Mouse (Mus musculus) kidney, embryonic 16.5 days (tissue): ENCODE results near the gene Arhgap25. TPM values are rescaled to one million over a fixed set of nuclear protein-coding genes. Genes with fewer than 3 reads are reported as not detected.

Source experiments
- polyA plus RNA-seq: library from polyadenylated mRNA; unstranded; fragments of >200 nt; fragmentation: Nextera tagmentation; extraction: Ambion mirVana; gene quantifications from 2 replicates; pipeline ENCODE4 v1.2.1, GENCODE M21; 2015

Gene Arhgap25
- polyA plus RNA-seq, 1 experiment from 2014 or later: 6.3 TPM

Other genes with a start within 250 kb of the Arhgap25 start
- gene Antxr1, start 197.4 kb downstream of the Arhgap25 start, polyA plus RNA-seq: 5.2 and 5.5 TPM in 2 replicates
- not detected in 2 replicates for gene Gkn1, start 182.3 kb downstream of the Arhgap25 start, polyA plus RNA-seq
- gene Gkn2, start 159.9 kb downstream of the Arhgap25 start, polyA plus RNA-seq: not detected in 2 replicates
- gene Gkn3, start 144.3 kb downstream of the Arhgap25 start, polyA plus RNA-seq: 0.35 and 0.56 TPM in 2 replicates
- gene Bmp10, start 104.3 kb downstream of the Arhgap25 start, polyA plus RNA-seq: not detected in 2 replicates
- gene Prokr1, start 57.5 kb upstream of the Arhgap25 start, polyA plus RNA-seq: 5.0 and 5.1 TPM in 2 replicates
- 18.1 and 18.7 TPM in 2 replicates for gene Aplf, start 138.9 kb upstream of the Arhgap25 start, polyA plus RNA-seq
- 1.4 and 2.0 TPM in 2 replicates for gene Efcc1, start 197.6 kb upstream of the Arhgap25 start, polyA plus RNA-seq
- gene Gp9, start 244.8 kb upstream of the Arhgap25 start, polyA plus RNA-seq: 1.0 and 1.6 TPM in 2 replicates